Mouse (Mus musculus): ENCODE data around the gene Ckap2. TPM values are rescaled to one million over a fixed set of nuclear protein-coding genes. Genes with fewer than 3 reads are reported as not detected.
"Not testable (repeated sequence)": the region's sequence is repeated elsewhere in the genome, so short reads cannot be mapped to it uniquely, and the experiment has no call there.

Gene Ckap2
- total RNA-seq, 2 experiments from 2014 or later = 2.9 to 3.2 TPM

DNA sequence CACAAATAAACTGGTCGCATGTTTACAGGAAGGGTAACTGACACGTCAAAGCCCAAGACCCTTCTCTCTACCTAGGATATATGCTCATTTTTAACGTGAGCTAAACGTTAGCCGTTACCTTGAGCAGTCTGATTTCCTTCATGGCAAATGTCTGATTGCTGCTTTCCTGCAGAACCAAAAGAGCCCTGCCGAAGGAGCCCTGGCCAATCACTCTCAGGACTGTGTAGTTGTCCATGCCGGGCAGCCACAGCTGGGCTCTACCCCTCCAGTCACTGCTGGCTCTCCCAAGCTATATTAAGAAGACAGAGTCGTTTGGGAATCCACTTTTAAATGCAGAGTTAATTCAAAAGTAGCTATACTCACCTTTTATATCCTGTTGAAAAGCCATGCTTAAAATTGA lies 23.4 kb downstream of the Ckap2 start:
- intact Hi-C loops (cut with DNase I; ENCODE audit: low total_unique reads) = no loop called here

DNA sequence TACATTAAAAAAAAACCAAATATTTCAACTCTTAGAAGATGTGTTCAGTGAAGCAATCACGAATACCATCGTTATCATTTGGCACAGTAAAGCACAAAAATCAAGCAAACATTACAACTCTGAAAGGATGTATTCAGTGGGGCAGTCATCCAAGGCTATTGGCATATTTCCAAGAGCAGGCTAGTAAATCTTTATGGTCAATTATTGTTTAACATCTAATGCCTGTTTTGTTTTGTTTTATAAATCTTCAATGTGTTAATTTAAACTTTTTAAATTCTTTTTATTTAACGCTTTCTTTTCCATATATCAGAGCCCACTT lies 35.3 kb downstream of the Ckap2 start:
- intact Hi-C loops (cut with DNase I; ENCODE audit: low total_unique reads) = no loop called here
- DNase-seq = no peak

More for the DNA sequence above, 23.4 kb downstream of the Ckap2 start:
- no peak for DNase-seq

DNA sequence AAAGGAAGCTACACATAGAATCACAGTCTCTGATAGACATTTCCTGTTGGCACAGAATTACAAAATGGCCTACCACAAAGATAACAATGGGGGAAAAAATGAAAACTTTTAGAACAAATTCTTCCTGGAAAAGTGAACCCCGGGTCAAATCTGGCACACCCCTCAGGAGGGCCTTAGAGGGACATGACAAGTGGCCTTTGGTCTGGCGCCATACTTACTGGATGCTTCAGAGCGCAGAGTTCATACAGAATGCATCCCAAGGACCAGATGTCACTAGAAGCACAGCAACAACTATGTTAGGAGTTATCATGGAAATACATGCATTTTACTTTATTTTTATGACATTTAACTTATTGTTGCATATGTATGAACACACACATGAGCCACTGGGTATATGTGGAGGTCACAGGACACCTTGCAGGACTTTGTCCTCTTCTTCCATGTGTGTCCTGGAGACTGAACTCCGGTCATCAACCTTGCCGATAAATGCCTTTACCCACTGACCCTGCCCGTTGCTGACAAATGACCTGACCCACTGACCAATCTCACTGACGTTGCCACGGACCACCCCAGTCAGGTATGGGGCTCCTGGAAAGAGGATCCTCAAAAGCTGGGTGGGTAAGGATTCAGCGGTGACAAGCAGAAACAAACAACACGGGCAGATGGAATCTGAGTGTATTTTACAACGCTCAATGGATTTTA lies 35.8 kb downstream of the Ckap2 start:
- DNase-seq = no peak
- intact Hi-C loops (cut with DNase I; ENCODE audit: low total_unique reads) = no loop called here

GRCm38 (mm10) chr8:22148367-22148740 lies 37.3 kb downstream of the Ckap2 start:
- DNase-seq = no peak
- intact Hi-C loops (cut with DNase I; ENCODE audit: low total_unique reads) = no loop called here

- intact Hi-C loops (cut with DNase I; ENCODE audit: low total_unique reads) = no loop called here
- no peak for DNase-seq
These were observed 37.8 kb downstream of the Ckap2 start for GRCm38 (mm10) chr8:22147706-22148366.

DNA sequence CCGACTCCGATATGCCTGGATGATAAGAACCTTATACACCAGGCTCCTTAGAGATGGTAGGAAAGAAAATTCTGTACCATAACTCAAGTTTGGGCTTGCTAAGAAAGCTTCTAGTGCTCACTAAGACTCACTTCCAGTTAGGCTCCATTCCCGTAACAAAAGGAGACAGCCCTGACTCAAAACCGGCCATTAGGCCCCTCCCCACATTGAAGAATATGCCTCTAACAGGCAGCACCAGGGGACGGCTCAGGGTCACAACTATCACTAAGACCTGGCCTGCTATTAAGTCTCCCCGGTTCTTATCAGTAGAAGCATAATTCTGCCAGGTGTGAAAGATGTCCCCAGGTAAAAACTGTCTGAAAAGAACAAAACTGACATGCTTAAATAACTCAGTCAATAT lies 39.8 kb downstream of the Ckap2 start:
- intact Hi-C loops (cut with DNase I; ENCODE audit: low total_unique reads) = no loop called here
- DNase-seq = no peak

DNA sequence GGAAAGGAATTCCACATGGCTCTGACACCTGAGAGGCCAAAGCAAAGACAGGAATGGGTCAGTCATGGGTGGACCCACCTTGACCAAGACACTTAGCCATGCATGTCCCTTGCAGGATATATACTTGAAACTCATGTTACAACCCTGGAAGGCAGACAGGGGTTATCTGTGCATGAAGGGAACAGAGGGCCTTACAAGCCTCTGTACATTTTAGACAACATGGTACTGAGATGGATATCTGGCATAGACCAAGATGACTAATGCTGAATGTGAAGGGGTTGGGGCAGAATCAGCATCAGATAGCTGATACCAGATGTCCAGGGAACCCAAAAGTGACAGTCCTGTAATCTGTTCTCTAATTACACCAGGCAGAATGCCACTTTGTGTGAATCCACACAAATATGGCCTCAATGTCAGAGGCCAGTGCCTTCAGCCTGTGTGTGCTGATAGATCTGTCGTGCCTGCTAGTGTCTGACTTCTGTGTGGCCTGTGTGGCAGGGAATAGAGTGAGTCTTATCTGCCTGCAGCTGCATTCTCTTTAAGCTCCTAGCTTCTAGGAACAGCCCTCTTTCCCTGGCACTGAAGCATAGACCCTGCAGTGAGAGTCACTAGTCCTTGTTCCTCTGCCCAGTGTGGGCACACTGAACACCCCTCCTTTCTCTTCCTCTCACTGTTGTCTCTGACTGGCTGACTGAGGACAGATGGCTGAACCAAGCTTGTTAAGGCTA lies 41.7 kb downstream of the Ckap2 start:
- intact Hi-C loops (cut with DNase I; ENCODE audit: low total_unique reads) = no loop called here
- no peak for DNase-seq

DNA sequence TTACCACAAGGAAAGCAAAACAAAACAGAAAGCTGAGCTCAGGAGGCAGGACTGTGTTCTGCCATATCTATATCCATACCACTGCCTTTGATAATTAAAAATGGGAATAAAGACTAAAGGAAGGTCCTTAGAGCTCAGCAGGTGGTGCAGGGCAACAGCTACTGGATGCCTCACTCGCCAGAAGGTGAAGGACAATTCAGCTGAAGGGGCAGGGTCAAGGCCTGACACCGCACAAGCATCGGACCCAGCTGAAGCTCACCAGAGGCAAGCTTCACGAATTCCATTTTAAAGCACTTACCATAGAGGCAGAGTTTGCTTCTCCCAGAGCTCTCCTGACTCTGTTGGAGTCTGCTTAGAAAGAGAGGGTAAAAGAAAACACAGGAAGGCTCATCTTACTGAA lies 43.0 kb downstream of the Ckap2 start:
- DNase-seq = no peak
- intact Hi-C loops (cut with DNase I; ENCODE audit: low total_unique reads) = no loop called here

GRCm38 (mm10) chr8:22141836-22142385 lies 43.7 kb downstream of the Ckap2 start:
- DNase-seq = no peak
- intact Hi-C loops (cut with DNase I; ENCODE audit: low total_unique reads) = no loop called here

GRCm38 (mm10) chr8:22136462-22136861 lies 49.2 kb downstream of the Ckap2 start:
- DNase-seq; intact Hi-C loops (cut with DNase I; ENCODE audit: low total_unique reads): not testable (repeated sequence)

DNA sequence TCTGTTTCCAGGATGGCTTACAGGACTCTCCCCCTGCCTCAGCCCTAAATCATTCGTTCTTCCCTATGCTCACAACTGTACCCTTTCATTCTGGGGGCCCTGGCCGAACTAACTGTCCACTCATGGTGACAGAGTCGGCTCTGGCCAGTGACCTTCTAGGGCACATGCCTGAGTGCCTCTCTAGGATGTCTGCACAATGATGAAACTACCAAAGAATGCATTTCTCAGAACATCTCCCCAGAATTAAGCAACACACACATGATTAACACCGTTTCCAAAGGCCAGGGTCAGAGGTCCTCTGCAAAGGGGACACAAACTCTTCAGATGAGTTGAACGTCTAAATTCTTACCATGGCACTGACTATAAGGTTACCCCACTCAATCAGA lies 50.9 kb downstream of the Ckap2 start:
- DNase-seq = no peak
- intact Hi-C loops (cut with DNase I; ENCODE audit: low total_unique reads) = no loop called here

DNA sequence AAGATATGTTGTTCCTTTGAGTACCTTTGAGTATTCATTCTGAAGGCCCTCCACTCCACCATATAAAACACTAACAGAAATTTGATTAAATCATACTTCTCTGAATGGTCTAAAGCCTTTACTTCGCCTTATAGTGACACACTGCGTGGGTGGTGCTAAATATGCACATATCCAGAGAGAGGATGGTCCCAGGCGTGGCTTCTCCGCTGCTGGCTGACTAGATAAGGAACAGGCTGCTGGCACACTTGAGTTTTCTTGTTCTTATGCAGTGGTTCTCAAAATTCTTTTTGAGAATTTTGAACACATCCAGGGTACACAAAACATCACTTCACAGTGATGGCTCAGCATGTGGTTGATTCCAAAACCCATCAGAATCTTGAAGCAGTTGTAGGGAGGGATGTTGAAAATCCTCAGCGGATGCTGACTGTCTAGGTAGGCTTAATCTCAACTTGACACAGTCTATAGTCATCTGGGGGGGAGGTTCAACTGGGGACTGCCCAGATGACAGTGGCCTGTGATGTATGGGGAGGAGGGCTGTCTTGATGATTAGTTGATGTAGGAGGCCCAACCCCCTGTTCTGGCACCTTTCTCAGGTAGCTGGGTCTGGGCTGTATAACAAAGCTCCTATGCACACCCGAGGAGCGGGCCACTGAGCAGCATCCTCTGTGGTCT lies 51.4 kb downstream of the Ckap2 start:
- intact Hi-C loops (cut with DNase I; ENCODE audit: low total_unique reads) = no loop called here
- no peak for DNase-seq

- intact Hi-C loops (cut with DNase I; ENCODE audit: low total_unique reads) = no loop called here
- no peak for DNase-seq
These were observed 53.6 kb downstream of the Ckap2 start for GRCm38 (mm10) chr8:22132062-22132461.

GRCm38 (mm10) chr8:22124220-22125152 lies 61.1 kb downstream of the Ckap2 start, which contains the start of gene Nek5:
Nek5 (minus strand) TSS chr8:22125053.
- intact Hi-C loops (cut with DNase I; ENCODE audit: low total_unique reads) = no loop called here
- DNase-seq = peak; percentile 4

Other genes with a start within 250 kb of the Ckap2 start
- gene Defb35, start 247.5 kb downstream of the Ckap2 start, total RNA-seq (2021) = not detected
- not detected for gene Defb13, start 239.1 kb downstream of the Ckap2 start, total RNA-seq (2021)
- not detected for gene Fam90a1a, start 227.1 kb downstream of the Ckap2 start, total RNA-seq (2021)
- not detected for gene Ccdc70, start 216.0 kb downstream of the Ckap2 start, total RNA-seq (2021)
- gene Atp7b, start 125.5 kb downstream of the Ckap2 start, total RNA-seq (2021) = under 1 TPM; 0.04 to 0.06 TPM
- 1 to 10 TPM; 6.0 to 6.2 TPM for gene Alg11, start 125.1 kb downstream of the Ckap2 start, total RNA-seq (2021)
- gene Nek5, start 60.8 kb downstream of the Ckap2 start, total RNA-seq (2021) = not detected
- 1 to 10 TPM; 2.5 to 3.6 TPM for gene Nek3, start 19.4 kb downstream of the Ckap2 start, total RNA-seq (2021)
- 10 to 100 TPM; 27.3 to 27.4 TPM for gene Vps36, start 7.0 kb upstream of the Ckap2 start, total RNA-seq (2021)
- gene Thsd1, start 41.5 kb upstream of the Ckap2 start, total RNA-seq (2021) = 1 to 10 TPM; 4.1 to 4.2 TPM
- gene Tpte, start 97.6 kb upstream of the Ckap2 start, total RNA-seq (2021) = not detected
- gene Slc25a15, start 212.8 kb upstream of the Ckap2 start, total RNA-seq (2021) = 10 to 100 TPM; 11.0 to 11.6 TPM
- 10 to 100 TPM; 35.9 to 39.3 TPM for gene Mrps31, start 225.5 kb upstream of the Ckap2 start, total RNA-seq (2021)